In genomic region chr1:157039836-157040196, GRCm38 (mm10) we compare ENCODE assay signal across 8 mouse cellular contexts.
DNase-seq lines count a peak whose midpoint lies in the region; ATAC-seq and TF ChIP-seq lines count a peak whose summit lies in the region.

No protein-coding gene starts in this region.

- no peak for TF ChIP-seq CTCF in heart, adult 2 months (IDR thresholded peaks at IDR 0.05)

- no peak for TF ChIP-seq POLR2A in heart, adult 2 months (IDR thresholded peaks at IDR 0.05; ENCODE audit: insufficient read depth, low read depth, low read length)

- intact Hi-C loops in heart, adult 2 months (cut with DNase I) = no loop called here

- ATAC-seq in heart, embryonic 11.5 days (replicated peaks; ENCODE audit: insufficient number of reproducible peaks, low FRiP score, low TSS enrichment) = peak; percentile 45; the same call in 1 of the 2 replicates
- peak; percentile 70; the same call in 1 of the 2 replicates for ATAC-seq in forebrain, embryonic 16.5 days
- ATAC-seq in liver, embryonic 16.5 days (ENCODE audit: low read depth) = peak; percentile 17; the same call in 1 of the 2 replicates

- no peaks in the 10 kb centered on the region for H3K79me2 ChIP-seq in heart, adult 2 months (replicated peaks; ENCODE audit: control insufficient read depth, insufficient read depth, low read length)

- 6% methylated on average over 4 of the region's 4 CpGs for WGBS in heart, embryonic 11.5 days (ENCODE audit: insufficient replicate concordance)
- 25% methylated on average over 4 of the region's 4 CpGs for WGBS in heart, adult 2 months
- 1% methylated on average over 4 of the region's 4 CpGs for WGBS in forebrain, embryonic 16.5 days
- whole genome bisulfite sequencing in liver, embryonic 16.5 days (ENCODE audit: insufficient replicate concordance) = 3% methylated on average over 4 of the region's 4 CpGs

- peaks cover 13% of the 10 kb centered on the region for H3K4me1 ChIP-seq in heart, embryonic 11.5 days (ENCODE audit: control insufficient read depth, insufficient read depth, low read length)
- peaks cover 7% of the 10 kb centered on the region for H3K4me1 ChIP-seq in heart, adult 2 months (ENCODE audit: control insufficient read depth, insufficient read depth, low read length)
- H3K4me1 ChIP-seq in forebrain, embryonic 16.5 days (replicated peaks; ENCODE audit: control insufficient read depth, insufficient read depth, low read length) = peaks cover 46% of the 10 kb centered on the region
- H3K4me1 ChIP-seq in liver, embryonic 16.5 days (ENCODE audit: control insufficient read depth, low read depth, low read length) = peaks cover 17% of the 10 kb centered on the region

- H3K36me3 ChIP-seq in heart, embryonic 11.5 days (ENCODE audit: control insufficient read depth, insufficient read depth, low read length) = no peaks in the 10 kb centered on the region
- no peaks in the 10 kb centered on the region for H3K36me3 ChIP-seq in heart, adult 2 months (ENCODE audit: control insufficient read depth, insufficient read depth, low read length)
- no peaks in the 10 kb centered on the region for H3K36me3 ChIP-seq in forebrain, embryonic 16.5 days (ENCODE audit: control insufficient read depth, insufficient read depth)
- H3K36me3 ChIP-seq in liver, embryonic 16.5 days (ENCODE audit: control insufficient read depth, insufficient read depth) = no peaks in the 10 kb centered on the region

- peak overlapping the region; percentile 82 for H3K27ac ChIP-seq in heart, embryonic 11.5 days (ENCODE audit: low read depth, low read length)
- no peak overlapping the region for H3K27ac ChIP-seq in heart, adult 2 months
- H3K27ac ChIP-seq in forebrain, embryonic 16.5 days (ENCODE audit: low read length) = peak overlapping the region; percentile 85
- peak overlapping the region; percentile 86 for H3K27ac ChIP-seq in liver, embryonic 16.5 days (ENCODE audit: low read length)

- peak overlapping the region; percentile 50; the same call in 1 of the 2 replicates for H3K9ac ChIP-seq in heart, embryonic 11.5 days (ENCODE audit: low read depth, low read length)
- H3K9ac ChIP-seq in heart, adult 2 months (ENCODE audit: low read depth, low read length) = no peak overlapping the region
- no peak overlapping the region for H3K9ac ChIP-seq in forebrain, embryonic 16.5 days (replicated peaks; ENCODE audit: low read depth, low read length)
- H3K9ac ChIP-seq in liver, embryonic 16.5 days (ENCODE audit: low read depth, low read length) = no peak overlapping the region

- H3K9me3 ChIP-seq in heart, embryonic 11.5 days (replicated peaks; ENCODE audit: control insufficient read depth, low read length) = no peaks in the 10 kb centered on the region
- H3K9me3 ChIP-seq in forebrain, embryonic 16.5 days (ENCODE audit: control insufficient read depth, low read length) = no peaks in the 10 kb centered on the region
- H3K9me3 ChIP-seq in liver, embryonic 16.5 days (replicated peaks; ENCODE audit: control insufficient read depth, low read length) = no peaks in the 10 kb centered on the region

- peak overlapping the region; percentile 54 for H3K4me2 ChIP-seq in heart, embryonic 11.5 days
- H3K4me2 ChIP-seq in forebrain, embryonic 16.5 days (ENCODE audit: low read length) = peak overlapping the region; percentile 6
- H3K4me2 ChIP-seq in liver, embryonic 16.5 days (ENCODE audit: low read depth, low read length) = peak overlapping the region; percentile 62

- TF ChIP-seq EP300 in heart, adult 2 months (IDR thresholded peaks at IDR 0.05; ENCODE audit: insufficient read depth, low read depth, low read length) = no peak

- no peak for DNase-seq in heart, adult 2 months
- DNase-seq in 416B (ENCODE audit: low read depth) = peak; percentile 95
- no peak for DNase-seq in frontal cortex, adult 2 months (ENCODE audit: extremely low spot score in 1 of 2, low spot score in 1 of 2)
- DNase-seq in cerebellum, adult 11 months = no peak
- DNase-seq in layer of hippocampus, adult 18-20 months (ENCODE audit: low spot score in 2 of 2) = no peak

- no peaks in the 10 kb centered on the region for H3K27me3 ChIP-seq in heart, embryonic 11.5 days (ENCODE audit: control insufficient read depth, insufficient read depth, low read length)
- no peaks in the 10 kb centered on the region for H3K27me3 ChIP-seq in heart, adult 2 months (ENCODE audit: control insufficient read depth, insufficient read depth, low read length)
- H3K27me3 ChIP-seq in forebrain, embryonic 16.5 days (replicated peaks; ENCODE audit: control insufficient read depth, insufficient read depth, low read length) = no peaks in the 10 kb centered on the region
- no peaks in the 10 kb centered on the region for H3K27me3 ChIP-seq in liver, embryonic 16.5 days (ENCODE audit: control insufficient read depth, insufficient read depth, low read depth, low read length)

- no peak overlapping the region for H3K4me3 ChIP-seq in heart, embryonic 11.5 days (ENCODE audit: low read depth, low read length)
- H3K4me3 ChIP-seq in heart, adult 2 months = no peak overlapping the region
- H3K4me3 ChIP-seq in forebrain, embryonic 16.5 days (replicated peaks; ENCODE audit: low read length) = no peak overlapping the region
- no peak overlapping the region for H3K4me3 ChIP-seq in liver, embryonic 16.5 days (ENCODE audit: low read depth, low read length)

Comparison
In these comparisons a context has a peak if more than half of its experiments do, and no peak if none do; other contexts are left out.
1. ATAC-seq: peak in every context shown above with its lines; median percentile 70 in forebrain, embryonic 16.5 days; 45 in heart, embryonic 11.5 days; 17 in liver, embryonic 16.5 days.
2. H3K4me2 ChIP-seq: peak in every context shown above with its lines; median percentile 62 in liver, embryonic 16.5 days; 54 in heart, embryonic 11.5 days; 6 in forebrain, embryonic 16.5 days.